Mouse (Mus musculus): Measurements from ENCODE around the gene Abcg5. TPM values are rescaled to one million over a fixed set of nuclear protein-coding genes. Genes with fewer than 3 reads are reported as not detected.

Gene Abcg5
- polyA plus RNA-seq, 1 experiment from 2014 or later: 1.1 TPM

DNA sequence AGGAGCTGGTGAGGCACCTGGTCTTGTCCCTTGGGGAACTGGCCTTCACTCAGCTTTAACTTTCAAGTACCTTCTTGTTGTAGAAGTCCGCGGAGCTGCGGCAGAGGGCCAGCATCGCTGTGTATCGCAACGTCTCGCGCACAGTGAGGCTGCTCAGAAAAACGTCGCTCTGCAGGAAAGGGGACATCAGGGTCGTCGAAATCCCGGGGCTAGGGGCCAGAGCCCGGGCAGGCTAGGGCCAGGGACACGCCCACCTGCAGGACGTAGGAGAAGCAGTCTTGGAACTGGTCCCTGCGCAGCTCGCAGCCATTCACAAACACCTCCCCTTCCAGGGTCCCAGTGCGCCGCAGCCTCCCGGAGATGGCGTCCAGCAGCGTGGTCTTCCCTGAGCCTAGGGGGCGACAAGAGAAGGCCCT, 6.9 kb downstream of the Abcg5 start, which contains the start of gene Abcg8:
Gene Abcg8 (plus strand): TSS at position 352 of the 416 bp plus-strand sequence.
- Histone ChIP-seq H3K4me1 (peaks cover 10% of the 10 kb centered on the region), H3K27me3 (ENCODE audit: low read depth, poor library complexity, severe bottlenecking) (peaks cover 11% of the 10 kb centered on the region; the same call in 1 of the 2 replicates), H3K9me3 (replicated peaks) (no peaks in the 10 kb centered on the region), H3K36me3 (no peaks in the 10 kb centered on the region), H3K27ac (peak within 1 kb of the TSS; percentile 74), H3K4me3 (peak within 1 kb of the TSS; percentile 51)
- DNase-seq (ENCODE audit: low spot score): peak; percentile 68
- WGBS: under 1% methylated on average over 24 of the region's 24 CpGs

DNA sequence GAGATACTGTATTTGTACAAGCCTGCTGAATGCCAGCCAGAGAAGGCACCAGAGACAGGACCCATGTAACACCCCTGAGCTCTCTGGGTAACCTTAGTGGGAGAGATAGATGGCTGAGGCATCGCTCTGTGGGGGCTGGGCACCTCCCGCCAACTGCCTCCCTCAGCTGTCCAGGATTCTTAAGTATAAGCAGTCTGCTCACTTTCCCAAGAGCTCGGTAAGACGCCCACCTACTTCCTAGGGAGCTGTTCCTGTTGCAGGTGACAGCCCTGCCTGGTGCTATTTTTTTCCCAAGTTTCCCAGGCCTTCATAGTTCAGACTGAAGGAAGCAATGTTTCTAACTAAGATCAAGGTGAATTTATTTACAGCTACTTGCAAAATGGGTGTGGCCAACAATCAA, 7.6 kb downstream of the Abcg5 start:
- 63% methylated on average over 4 of the region's 4 CpGs for WGBS
- no peaks in the 10 kb centered on the region for H3K36me3 ChIP-seq
- no peak overlapping the region for H3K4me3 ChIP-seq
- peaks cover 11% of the 10 kb centered on the region; the same call in 1 of the 2 replicates for H3K27me3 ChIP-seq (ENCODE audit: low read depth, poor library complexity, severe bottlenecking)
- H3K4me1 ChIP-seq: peaks cover 10% of the 10 kb centered on the region
- no peaks in the 10 kb centered on the region for H3K9me3 ChIP-seq (replicated peaks)
- no peak for DNase-seq (ENCODE audit: low spot score)
- no peak overlapping the region for H3K27ac ChIP-seq

DNA sequence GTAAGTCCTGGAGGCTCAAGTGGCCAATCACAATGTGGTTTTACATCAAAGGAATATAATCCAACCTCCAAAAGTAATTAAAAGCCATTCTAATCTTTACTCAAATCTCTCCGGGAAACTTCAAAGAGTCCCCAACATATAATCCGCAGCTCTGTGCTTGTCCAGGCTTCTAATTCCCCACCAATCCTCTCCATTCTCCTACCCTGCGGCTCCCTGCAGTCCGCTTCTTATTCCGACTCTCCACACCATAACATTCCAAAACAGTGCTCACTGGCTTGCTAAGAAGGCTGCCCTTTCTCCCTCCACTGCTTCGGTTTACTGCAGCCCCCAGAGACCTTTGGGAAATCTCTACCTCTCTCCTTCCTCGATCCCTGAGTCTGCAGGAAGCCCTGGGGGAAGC, 8.8 kb downstream of the Abcg5 start:
- peaks cover 10% of the 10 kb centered on the region for H3K4me1 ChIP-seq
- no peak overlapping the region for H3K4me3 ChIP-seq
- no peaks in the 10 kb centered on the region for H3K36me3 ChIP-seq
- no peaks in the 10 kb centered on the region for H3K9me3 ChIP-seq (replicated peaks)
- DNase-seq (ENCODE audit: low spot score): no peak
- H3K27ac ChIP-seq: no peak overlapping the region
- H3K27me3 ChIP-seq (ENCODE audit: low read depth, poor library complexity, severe bottlenecking): peaks cover 11% of the 10 kb centered on the region; the same call in 1 of the 2 replicates
- 39% methylated on average over 7 of the region's 7 CpGs for WGBS

DNA sequence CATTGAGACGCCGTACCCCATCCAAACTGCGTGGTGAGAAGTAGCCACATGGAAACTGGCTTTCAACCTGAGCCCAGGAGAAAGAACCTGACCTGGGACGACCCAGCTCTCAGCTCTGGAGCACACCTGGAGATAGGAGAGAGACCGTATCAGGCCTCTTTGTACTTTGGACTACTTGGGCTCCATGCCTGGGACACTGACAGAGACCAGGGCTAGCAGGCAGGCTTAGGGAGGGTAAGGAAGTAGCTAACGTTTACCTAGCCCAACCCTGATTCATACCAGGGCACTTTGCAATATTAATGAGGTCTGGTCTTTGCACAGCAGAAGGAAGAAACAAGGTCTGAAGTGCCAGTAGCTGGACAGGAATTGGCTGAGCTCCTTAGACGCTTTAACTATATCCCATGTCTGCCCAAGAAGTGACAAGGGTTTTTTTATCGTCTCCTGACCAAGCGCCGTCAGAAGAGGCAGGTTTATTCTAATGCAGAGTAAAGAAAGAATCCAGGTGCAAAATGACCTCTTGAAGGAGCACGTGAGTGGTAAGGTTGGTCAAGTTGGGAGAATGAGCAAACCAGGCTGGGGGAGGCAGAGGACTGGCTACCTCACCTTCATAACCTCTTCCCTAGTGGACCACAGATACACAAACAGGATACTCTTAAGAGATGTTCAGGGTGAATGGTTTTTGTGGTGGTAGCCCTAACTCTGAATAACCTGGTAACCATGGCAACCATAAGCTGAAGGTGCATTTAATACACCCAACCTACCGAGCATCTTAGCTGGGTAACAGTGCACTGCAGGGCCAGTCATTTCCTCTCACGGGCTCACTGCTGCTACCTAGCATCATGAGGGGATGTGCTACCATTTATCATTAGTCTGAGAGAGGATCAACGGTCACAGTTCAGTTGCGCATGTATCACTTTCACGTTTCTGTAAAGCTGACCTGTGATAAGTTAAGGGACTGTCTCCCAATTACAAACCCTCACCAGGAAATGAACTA, 10.1 kb downstream of the Abcg5 start:
- Histone ChIP-seq H3K27ac (no peak overlapping the region), H3K4me1 (peaks cover 14% of the 10 kb centered on the region), H3K9me3 (replicated peaks) (no peaks in the 10 kb centered on the region), H3K4me3 (no peak overlapping the region), H3K27me3 (ENCODE audit: low read depth, poor library complexity, severe bottlenecking) (peaks cover 11% of the 10 kb centered on the region; the same call in 1 of the 2 replicates), H3K36me3 (no peaks in the 10 kb centered on the region)
- WGBS: 81% methylated on average over 16 of the region's 16 CpGs
- no peak for DNase-seq (ENCODE audit: low spot score)

DNA sequence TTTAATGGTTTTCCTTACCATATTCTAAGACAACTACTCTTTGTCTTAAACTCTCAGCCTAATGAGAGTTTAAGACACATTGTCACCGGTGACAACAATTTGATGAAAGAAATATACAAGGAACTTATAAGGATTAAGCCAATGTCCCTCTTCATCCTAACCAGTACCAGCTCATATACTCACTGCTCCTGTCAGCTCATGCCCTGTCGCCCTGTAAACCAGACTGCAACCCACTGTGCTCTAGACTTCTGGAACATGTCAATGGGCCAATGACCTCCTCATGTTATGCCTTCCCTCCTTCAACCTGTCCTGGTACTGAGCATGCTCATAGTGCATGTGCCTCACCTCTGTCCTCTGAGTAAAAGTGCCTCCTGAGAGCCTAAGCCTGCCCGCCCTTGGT, 15.0 kb downstream of the Abcg5 start:
- H3K27ac ChIP-seq: no peak overlapping the region
- no peaks in the 10 kb centered on the region for H3K9me3 ChIP-seq (replicated peaks)
- no peak for DNase-seq (ENCODE audit: low spot score)
- peaks cover 21% of the 10 kb centered on the region for H3K4me1 ChIP-seq
- H3K27me3 ChIP-seq (ENCODE audit: low read depth, poor library complexity, severe bottlenecking): no peaks in the 10 kb centered on the region
- no peaks in the 10 kb centered on the region for H3K36me3 ChIP-seq
- 85% methylated on average over 3 of the region's 3 CpGs for WGBS
- H3K4me3 ChIP-seq: no peak overlapping the region

DNA sequence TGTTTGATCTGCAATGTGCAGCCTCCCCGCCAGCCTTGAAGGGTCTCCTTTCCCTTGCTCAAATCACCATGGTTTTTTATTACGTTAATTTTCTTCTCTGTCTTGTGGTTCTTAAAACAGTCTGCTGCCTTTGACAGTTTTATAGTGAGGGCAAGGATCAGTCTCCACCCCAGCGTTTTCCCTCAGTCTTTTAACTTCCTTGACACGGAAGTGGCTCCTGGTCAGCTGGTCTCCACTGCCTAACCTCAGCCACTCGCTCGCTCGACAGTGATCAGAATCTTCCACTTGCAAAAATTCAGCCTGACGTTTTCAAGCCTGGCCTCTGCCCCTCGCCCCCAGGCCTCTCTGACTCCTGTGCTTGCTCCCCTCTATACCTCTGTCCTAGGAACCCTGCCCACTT, 17.1 kb downstream of the Abcg5 start:
- peak; percentile 41 for DNase-seq (ENCODE audit: low spot score)
- 8% methylated on average over 9 of the region's 9 CpGs for WGBS
- Histone ChIP-seq H3K4me3 (0 out of 2 replicates have a peak overlapping the region, but pooled peaks have one; percentile 10), H3K36me3 (no peaks in the 10 kb centered on the region), H3K4me1 (peaks cover 28% of the 10 kb centered on the region), H3K27ac (peak overlapping the region; percentile 26; the same call in 1 of the 2 replicates), H3K27me3 (ENCODE audit: low read depth, poor library complexity, severe bottlenecking) (no peaks in the 10 kb centered on the region), H3K9me3 (replicated peaks) (no peaks in the 10 kb centered on the region)

DNA sequence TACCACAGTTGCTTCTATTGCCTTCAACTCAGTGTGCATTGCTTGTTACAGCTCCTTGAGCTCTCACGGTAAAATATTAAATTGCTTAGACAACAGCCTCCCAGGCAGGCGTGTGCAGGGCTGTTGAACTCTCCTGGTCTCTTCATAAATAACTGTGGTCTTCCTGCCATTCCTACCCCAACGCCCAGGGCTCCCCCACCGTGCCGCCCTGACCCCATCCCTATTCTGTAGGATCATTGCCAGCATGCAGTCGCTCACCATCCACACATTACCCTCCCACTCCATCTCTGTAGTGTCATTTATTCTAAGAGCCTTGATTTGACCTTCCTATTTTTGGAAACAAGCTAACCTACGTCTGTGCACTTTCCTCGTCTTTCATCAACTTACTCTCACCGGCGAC, 17.8 kb downstream of the Abcg5 start:
- H3K27me3 ChIP-seq (ENCODE audit: low read depth, poor library complexity, severe bottlenecking): no peaks in the 10 kb centered on the region
- no peaks in the 10 kb centered on the region for H3K9me3 ChIP-seq (replicated peaks)
- no peak for DNase-seq (ENCODE audit: low spot score)
- 0 out of 2 replicates have a peak overlapping the region, but pooled peaks have one; percentile 10 for H3K4me3 ChIP-seq
- WGBS: 42% methylated on average over 10 of the region's 10 CpGs
- no peak overlapping the region; the same call in 1 of the 2 replicates for H3K27ac ChIP-seq
- H3K36me3 ChIP-seq: no peaks in the 10 kb centered on the region
- peaks cover 28% of the 10 kb centered on the region for H3K4me1 ChIP-seq

DNA sequence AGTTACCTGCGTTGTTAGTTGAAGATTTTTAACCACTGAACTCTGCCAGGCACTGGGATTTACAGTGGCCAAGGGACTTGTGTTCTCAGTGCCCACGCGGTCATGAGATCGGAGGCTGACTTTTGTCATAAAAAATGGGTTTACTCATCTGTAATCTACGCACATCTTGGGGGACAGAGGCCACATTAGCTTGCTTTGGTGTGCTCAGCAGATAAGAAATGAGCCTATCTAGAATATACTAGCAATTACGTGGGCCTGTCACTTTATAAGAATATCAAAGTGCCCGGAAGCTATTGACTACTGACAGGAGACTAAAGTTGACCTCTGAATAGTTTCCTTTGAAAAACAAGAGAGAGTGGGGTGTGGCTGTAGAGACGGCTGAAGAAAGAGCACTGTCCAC, 23.9 kb downstream of the Abcg5 start:
- DNase-seq (ENCODE audit: low spot score): no peak
- peaks cover 36% of the 10 kb centered on the region for H3K4me1 ChIP-seq
- H3K27me3 ChIP-seq (ENCODE audit: low read depth, poor library complexity, severe bottlenecking): no peaks in the 10 kb centered on the region
- no peak overlapping the region for H3K27ac ChIP-seq
- H3K9me3 ChIP-seq (replicated peaks): no peaks in the 10 kb centered on the region
- no peaks in the 10 kb centered on the region for H3K36me3 ChIP-seq
- H3K4me3 ChIP-seq: no peak overlapping the region
- WGBS: 88% methylated on average over 8 of the region's 8 CpGs

DNA sequence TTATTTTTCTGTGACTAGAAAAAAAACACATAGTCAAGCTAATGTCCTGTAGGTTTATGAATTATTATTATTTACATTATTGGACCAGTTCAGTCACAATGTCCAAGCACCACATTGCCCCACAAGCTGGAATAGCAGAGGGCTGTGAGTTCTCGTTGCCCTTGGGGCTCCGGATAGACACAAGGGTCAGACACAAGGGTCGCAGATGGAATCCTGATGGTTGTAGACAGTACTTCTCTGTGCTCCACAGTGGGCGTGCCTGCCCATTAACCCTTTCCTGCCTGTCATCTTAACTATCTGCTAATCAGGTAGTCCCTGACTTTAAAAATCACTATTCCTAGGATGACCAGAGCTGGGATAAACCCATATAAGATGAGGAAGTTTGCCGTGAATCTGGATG, 24.6 kb downstream of the Abcg5 start:
- 34% methylated on average over 5 of the region's 5 CpGs for WGBS
- Histone ChIP-seq H3K27ac (no peak overlapping the region), H3K27me3 (ENCODE audit: low read depth, poor library complexity, severe bottlenecking) (no peaks in the 10 kb centered on the region), H3K4me1 (peaks cover 36% of the 10 kb centered on the region), H3K9me3 (replicated peaks) (no peaks in the 10 kb centered on the region), H3K36me3 (peaks cover 6% of the 10 kb centered on the region; the same call in 1 of the 2 replicates), H3K4me3 (no peak overlapping the region)
- no peak for DNase-seq (ENCODE audit: low spot score)

DNA sequence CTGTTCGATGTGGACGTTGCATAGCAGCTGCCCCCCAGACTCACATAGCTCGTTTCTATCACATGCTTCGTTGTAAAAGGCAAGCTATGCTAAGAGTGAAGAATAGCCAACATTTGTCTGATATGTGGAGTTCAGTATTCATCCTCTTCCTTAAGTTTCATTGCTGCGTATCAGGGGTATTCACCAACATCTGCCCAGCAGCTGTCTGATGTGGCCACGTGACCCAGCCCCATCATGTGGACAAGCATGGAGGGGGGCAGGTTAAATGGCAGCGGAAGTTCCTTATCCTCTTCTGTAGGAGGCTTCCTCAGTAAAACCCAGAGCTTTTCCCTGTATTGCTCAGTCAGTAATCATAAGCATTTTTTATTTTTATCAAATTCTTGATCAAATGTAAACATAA, 25.0 kb downstream of the Abcg5 start:
- Histone ChIP-seq H3K27me3 (ENCODE audit: low read depth, poor library complexity, severe bottlenecking) (no peaks in the 10 kb centered on the region), H3K9me3 (replicated peaks) (no peaks in the 10 kb centered on the region), H3K36me3 (peaks cover 6% of the 10 kb centered on the region; the same call in 1 of the 2 replicates), H3K4me1 (peaks cover 36% of the 10 kb centered on the region), H3K4me3 (no peak overlapping the region), H3K27ac (no peak overlapping the region)
- DNase-seq (ENCODE audit: low spot score): no peak
- WGBS: 75% methylated on average over 7 of the region's 7 CpGs

DNA sequence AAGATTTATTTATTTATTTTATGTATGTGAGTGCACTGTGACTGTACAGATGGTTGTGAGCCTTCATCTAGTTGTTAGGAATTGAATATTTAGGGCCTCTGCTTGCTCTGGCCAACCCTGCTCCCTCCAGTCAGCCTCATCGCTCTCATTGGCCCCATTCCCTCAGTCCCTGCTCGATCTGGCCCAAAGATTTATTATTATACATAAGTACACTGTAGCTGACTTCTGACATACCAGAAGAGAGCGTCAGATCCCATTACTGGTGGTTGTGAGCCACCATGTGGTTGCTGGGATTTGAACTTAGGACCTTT, 25.4 kb downstream of the Abcg5 start:
- Histone ChIP-seq H3K36me3 (peaks cover 6% of the 10 kb centered on the region; the same call in 1 of the 2 replicates), H3K9me3 (replicated peaks) (no peaks in the 10 kb centered on the region), H3K27ac (no peak overlapping the region), H3K4me3 (no peak overlapping the region), H3K27me3 (ENCODE audit: low read depth, poor library complexity, severe bottlenecking) (no peaks in the 10 kb centered on the region), H3K4me1 (peaks cover 36% of the 10 kb centered on the region)
- DNase-seq (ENCODE audit: low spot score): no peak
- WGBS: 81% methylated on average over 3 of the region's 3 CpGs

DNA sequence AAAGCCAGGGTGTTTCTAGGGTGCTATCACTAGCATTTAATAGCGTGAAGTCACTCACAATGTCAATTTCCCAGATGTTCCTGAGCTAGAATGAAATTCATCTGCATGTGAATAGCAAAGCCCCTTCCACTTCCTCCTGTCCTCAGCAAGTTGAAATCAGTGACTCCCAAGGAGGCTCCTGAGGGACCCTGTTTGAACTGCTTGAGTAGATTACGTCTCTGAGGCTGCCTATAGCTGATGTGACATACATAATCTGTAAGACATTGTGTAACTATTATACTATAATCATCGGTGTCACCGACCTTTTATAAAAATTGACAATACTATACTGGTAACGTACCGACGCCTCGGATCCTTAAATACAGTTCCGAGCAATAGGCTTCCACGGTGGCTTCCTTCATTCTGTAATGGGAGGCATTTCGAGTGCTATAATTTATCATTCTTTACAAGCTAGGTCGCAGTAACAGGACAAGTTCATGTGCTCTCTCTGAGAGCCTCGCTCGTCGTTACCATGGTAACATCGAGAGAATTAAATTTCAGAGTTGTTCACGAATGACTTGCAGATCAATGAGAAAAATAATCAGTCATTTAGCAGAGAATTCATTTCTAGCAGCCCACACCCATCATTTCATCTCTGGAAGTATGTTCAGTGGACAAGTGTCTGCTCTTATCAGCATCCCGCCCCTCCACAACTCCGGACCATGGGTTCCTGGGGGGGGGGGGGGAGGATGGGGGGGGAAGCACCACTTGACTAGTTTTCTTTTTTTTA, 26.0 kb downstream of the Abcg5 start:
- WGBS: 77% methylated on average over 19 of the region's 19 CpGs
- Histone ChIP-seq H3K27ac (no peak overlapping the region), H3K27me3 (ENCODE audit: low read depth, poor library complexity, severe bottlenecking) (no peaks in the 10 kb centered on the region), H3K9me3 (replicated peaks) (no peaks in the 10 kb centered on the region), H3K4me1 (peaks cover 31% of the 10 kb centered on the region), H3K36me3 (peaks cover 8% of the 10 kb centered on the region; the same call in 1 of the 2 replicates), H3K4me3 (no peak overlapping the region)
- DNase-seq (ENCODE audit: low spot score): no peak

DNA sequence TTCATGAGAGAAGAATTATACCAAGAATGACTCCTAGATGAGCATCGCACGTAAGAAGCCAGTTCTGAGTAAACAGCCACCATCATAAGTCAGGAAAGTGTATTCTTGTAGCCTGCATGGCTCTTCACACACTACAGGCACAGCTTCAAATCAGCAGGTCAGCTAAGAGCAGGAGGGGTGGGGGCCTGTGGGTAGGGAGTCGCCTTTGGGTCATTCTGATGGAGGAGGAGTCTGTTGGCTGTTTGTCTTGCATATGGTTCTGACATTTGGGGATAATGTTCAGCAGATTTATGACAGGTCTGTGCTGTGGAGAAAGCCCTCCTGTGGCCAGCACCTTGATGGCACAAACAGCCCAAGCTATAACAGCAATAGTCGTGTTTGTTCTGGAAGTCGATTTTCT, 26.6 kb downstream of the Abcg5 start:
- DNase-seq (ENCODE audit: low spot score): no peak
- WGBS: 79% methylated on average over 5 of the region's 5 CpGs
- no peak overlapping the region for H3K4me3 ChIP-seq

More for the DNA sequence above, 26.6 kb downstream of the Abcg5 start:
- peaks cover 28% of the 10 kb centered on the region for H3K4me1 ChIP-seq
- no peak overlapping the region for H3K27ac ChIP-seq
- no peaks in the 10 kb centered on the region for H3K27me3 ChIP-seq (ENCODE audit: low read depth, poor library complexity, severe bottlenecking)
- no peaks in the 10 kb centered on the region for H3K9me3 ChIP-seq (replicated peaks)
- peaks cover 8% of the 10 kb centered on the region; the same call in 1 of the 2 replicates for H3K36me3 ChIP-seq

All from limb, embryonic 10.5 days (tissue).